Mouse (Mus musculus): ENCODE measurements around the gene Insm1. TPM values are rescaled to one million over a fixed set of nuclear protein-coding genes. Genes with fewer than 3 reads are reported as not detected.

The Insm1 gene
- polyA plus RNA-seq, 1 experiment = not detected

- no peaks in the 10 kb centered on the region; the same call in 1 of the 2 replicates for H3K4me1 ChIP-seq (ENCODE audit: control insufficient read depth, insufficient read depth, insufficient read length, low read length)
- H3K4me3 ChIP-seq (ENCODE audit: insufficient read depth, low read depth, low read length) = no peak overlapping the region
- no peak overlapping the region for H3K27ac ChIP-seq (replicated peaks; ENCODE audit: low read depth, low read length)
Observed at GRCm38 (mm10) chr2:146246409-146247075, 24.8 kb downstream of the Insm1 start.

GRCm38 (mm10) chr2:146247576-146247975 lies 25.9 kb downstream of the Insm1 start:
- Histone ChIP-seq H3K4me1 (ENCODE audit: control insufficient read depth, insufficient read depth, insufficient read length, low read length) (no peaks in the 10 kb centered on the region; the same call in 1 of the 2 replicates), H3K27ac (replicated peaks; ENCODE audit: low read depth, low read length) (no peak overlapping the region), H3K4me3 (ENCODE audit: insufficient read depth, low read depth, low read length) (no peak overlapping the region)

- no peaks in the 10 kb centered on the region; the same call in 1 of the 2 replicates for H3K4me1 ChIP-seq (ENCODE audit: control insufficient read depth, insufficient read depth, insufficient read length, low read length)
- H3K27ac ChIP-seq (replicated peaks; ENCODE audit: low read depth, low read length) = no peak overlapping the region
- H3K4me3 ChIP-seq (ENCODE audit: insufficient read depth, low read depth, low read length) = no peak overlapping the region
Observed at GRCm38 (mm10) chr2:146249033-146249432, 27.3 kb downstream of the Insm1 start.

GRCm38 (mm10) chr2:146250236-146250904 lies 28.6 kb downstream of the Insm1 start:
- Histone ChIP-seq H3K4me3 (ENCODE audit: insufficient read depth, low read depth, low read length) (no peak overlapping the region), H3K4me1 (ENCODE audit: control insufficient read depth, insufficient read depth, insufficient read length, low read length) (no peaks in the 10 kb centered on the region; the same call in 1 of the 2 replicates), H3K27ac (replicated peaks; ENCODE audit: low read depth, low read length) (no peak overlapping the region)

- Histone ChIP-seq H3K27ac (replicated peaks; ENCODE audit: low read depth, low read length) (no peak overlapping the region), H3K4me1 (ENCODE audit: control insufficient read depth, insufficient read depth, insufficient read length, low read length) (no peaks in the 10 kb centered on the region)
Observed at GRCm38 (mm10) chr2:146254387-146254786, 32.7 kb downstream of the Insm1 start.

GRCm38 (mm10) chr2:146255636-146256035 lies 33.9 kb downstream of the Insm1 start:
- Histone ChIP-seq H3K4me1 (ENCODE audit: control insufficient read depth, insufficient read depth, insufficient read length, low read length) (no peaks in the 10 kb centered on the region), H3K4me3 (ENCODE audit: insufficient read depth, low read depth, low read length) (no peak overlapping the region), H3K27ac (replicated peaks; ENCODE audit: low read depth, low read length) (no peak overlapping the region)

More at GRCm38 (mm10) chr2:146254387-146254786, 32.7 kb downstream of the Insm1 start:
- no peak overlapping the region for H3K4me3 ChIP-seq (ENCODE audit: insufficient read depth, low read depth, low read length)

GRCm38 (mm10) chr2:146256321-146256875 lies 34.7 kb downstream of the Insm1 start:
- Histone ChIP-seq H3K4me1 (ENCODE audit: control insufficient read depth, insufficient read depth, insufficient read length, low read length) (no peaks in the 10 kb centered on the region), H3K27ac (replicated peaks; ENCODE audit: low read depth, low read length) (no peak overlapping the region)

GRCm38 (mm10) chr2:146257037-146257436 lies 35.3 kb downstream of the Insm1 start:
- Histone ChIP-seq H3K27ac (replicated peaks; ENCODE audit: low read depth, low read length) (no peak overlapping the region), H3K4me1 (ENCODE audit: control insufficient read depth, insufficient read depth, insufficient read length, low read length) (peaks cover under 1% of the 10 kb centered on the region; the same call in 1 of the 2 replicates), H3K4me3 (ENCODE audit: insufficient read depth, low read depth, low read length) (no peak overlapping the region)

More at GRCm38 (mm10) chr2:146256321-146256875, 34.7 kb downstream of the Insm1 start:
- H3K4me3 ChIP-seq (ENCODE audit: insufficient read depth, low read depth, low read length) = no peak overlapping the region

GRCm38 (mm10) chr2:146257609-146258008 lies 35.9 kb downstream of the Insm1 start:
- no peak overlapping the region for H3K4me3 ChIP-seq (ENCODE audit: insufficient read depth, low read depth, low read length)
- H3K27ac ChIP-seq (replicated peaks; ENCODE audit: low read depth, low read length) = no peak overlapping the region
- peaks cover 5% of the 10 kb centered on the region for H3K4me1 ChIP-seq (ENCODE audit: control insufficient read depth, insufficient read depth, insufficient read length, low read length)

GRCm38 (mm10) chr2:146258736-146259469 lies 37.2 kb downstream of the Insm1 start:
- no peak overlapping the region for H3K27ac ChIP-seq (replicated peaks; ENCODE audit: low read depth, low read length)
- H3K4me3 ChIP-seq (ENCODE audit: insufficient read depth, low read depth, low read length) = no peak overlapping the region
- peaks cover 5% of the 10 kb centered on the region for H3K4me1 ChIP-seq (ENCODE audit: control insufficient read depth, insufficient read depth, insufficient read length, low read length)

GRCm38 (mm10) chr2:146259787-146260560 lies 38.3 kb downstream of the Insm1 start:
- Histone ChIP-seq H3K27ac (replicated peaks; ENCODE audit: low read depth, low read length) (no peak overlapping the region), H3K4me3 (ENCODE audit: insufficient read depth, low read depth, low read length) (no peak overlapping the region), H3K4me1 (ENCODE audit: control insufficient read depth, insufficient read depth, insufficient read length, low read length) (peaks cover 6% of the 10 kb centered on the region)

GRCm38 (mm10) chr2:146261146-146261545 lies 39.4 kb downstream of the Insm1 start:
- no peak overlapping the region for H3K4me3 ChIP-seq (ENCODE audit: insufficient read depth, low read depth, low read length)
- no peak overlapping the region for H3K27ac ChIP-seq (replicated peaks; ENCODE audit: low read depth, low read length)
- H3K4me1 ChIP-seq (ENCODE audit: control insufficient read depth, insufficient read depth, insufficient read length, low read length) = peaks cover 9% of the 10 kb centered on the region

- no peak overlapping the region for H3K4me3 ChIP-seq (ENCODE audit: insufficient read depth, low read depth, low read length)
Observed at GRCm38 (mm10) chr2:146262215-146262614, 40.5 kb downstream of the Insm1 start.

GRCm38 (mm10) chr2:146262966-146263365 lies 41.2 kb downstream of the Insm1 start:
- no peak overlapping the region for H3K4me3 ChIP-seq (ENCODE audit: insufficient read depth, low read depth, low read length)

More at GRCm38 (mm10) chr2:146262215-146262614, 40.5 kb downstream of the Insm1 start:
- H3K4me1 ChIP-seq (ENCODE audit: control insufficient read depth, insufficient read depth, insufficient read length, low read length) = peaks cover 9% of the 10 kb centered on the region
- no peak overlapping the region for H3K27ac ChIP-seq (replicated peaks; ENCODE audit: low read depth, low read length)

More at GRCm38 (mm10) chr2:146262966-146263365, 41.2 kb downstream of the Insm1 start:
- peaks cover 9% of the 10 kb centered on the region for H3K4me1 ChIP-seq (ENCODE audit: control insufficient read depth, insufficient read depth, insufficient read length, low read length)
- H3K27ac ChIP-seq (replicated peaks; ENCODE audit: low read depth, low read length) = no peak overlapping the region
